Mouse (Mus musculus) E14TG2a.4 (cell line): Measurements from ENCODE around the gene Abcg2.

Experiments used
- CTCF ChIP-seq: conservative IDR thresholded peaks from 2 replicates; pipeline ENCODE4 v1.5.1; 2014; ENCODE audit warnings: low read length
- NANOG ChIP-seq: IDR thresholded peaks from 2 replicates; pipeline ENCODE4 v1.6.1; 2014; ENCODE audit warnings: borderline replicate concordance, low read length, mixed read lengths
- POU5F1 ChIP-seq: IDR thresholded peaks from 2 replicates; pipeline ENCODE4 v1.6.1; 2014; ENCODE audit warnings: low read length, borderline replicate concordance

DNA sequence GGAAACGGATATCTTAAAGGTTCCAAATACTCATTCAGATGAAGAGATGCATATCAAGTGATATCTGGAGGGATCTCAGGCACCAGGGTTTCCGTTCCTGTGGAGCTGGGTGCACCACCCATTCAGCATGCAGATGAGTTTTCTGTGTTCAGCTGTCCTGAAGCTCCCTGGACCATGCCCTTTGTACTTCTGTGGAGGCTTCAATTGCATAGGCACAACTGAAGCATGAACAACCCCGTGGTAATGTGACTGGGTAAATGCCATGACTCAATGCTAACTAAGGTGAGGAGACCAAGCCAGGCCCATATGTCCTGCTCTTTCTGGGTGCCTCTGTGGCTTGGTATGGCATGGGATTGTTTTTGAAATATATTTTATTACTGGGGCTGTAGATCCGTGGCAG lies 49.4 kb downstream of the Abcg2 start:
- TF ChIP-seq CTCF (no peak), NANOG (no peak), POU5F1 (no peak)
